Mouse (Mus musculus) testis, postnatal 14 days (tissue): Measurements from ENCODE around the gene Prkaa2.

Experiments
- DNase-seq: peaks from one replicate; pipeline ENCODE4 v3.0.0; 2021; ENCODE audit warnings: low spot score

The Prkaa2 gene

DNA sequence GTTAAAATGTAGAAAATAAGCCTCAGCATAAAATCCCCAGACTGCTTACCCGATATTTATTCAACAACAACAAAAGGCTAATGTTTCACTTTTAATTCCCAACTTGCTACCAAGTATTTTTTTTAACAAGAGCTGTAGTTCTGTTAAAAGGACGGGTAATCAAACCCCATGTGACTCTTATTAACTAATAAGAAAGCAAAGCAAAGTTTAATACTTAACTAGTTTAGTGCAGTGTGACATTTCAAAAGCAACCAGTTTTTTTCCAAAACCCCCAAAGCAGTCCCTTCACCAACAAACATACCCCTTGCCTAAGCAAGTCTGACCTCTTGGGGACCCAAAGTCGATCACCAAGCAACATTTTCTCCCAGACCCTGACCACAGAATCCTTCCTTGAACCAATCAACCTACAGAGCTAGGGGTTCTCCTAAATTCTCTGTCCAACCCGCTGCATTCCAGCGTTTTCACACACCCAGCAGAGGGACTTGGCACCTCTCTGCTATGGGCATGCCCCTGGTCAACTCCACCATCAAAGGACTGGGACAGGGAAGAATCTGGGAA lies 970 bp downstream of the Prkaa2 start:
- DNase-seq, result no peak

DNA sequence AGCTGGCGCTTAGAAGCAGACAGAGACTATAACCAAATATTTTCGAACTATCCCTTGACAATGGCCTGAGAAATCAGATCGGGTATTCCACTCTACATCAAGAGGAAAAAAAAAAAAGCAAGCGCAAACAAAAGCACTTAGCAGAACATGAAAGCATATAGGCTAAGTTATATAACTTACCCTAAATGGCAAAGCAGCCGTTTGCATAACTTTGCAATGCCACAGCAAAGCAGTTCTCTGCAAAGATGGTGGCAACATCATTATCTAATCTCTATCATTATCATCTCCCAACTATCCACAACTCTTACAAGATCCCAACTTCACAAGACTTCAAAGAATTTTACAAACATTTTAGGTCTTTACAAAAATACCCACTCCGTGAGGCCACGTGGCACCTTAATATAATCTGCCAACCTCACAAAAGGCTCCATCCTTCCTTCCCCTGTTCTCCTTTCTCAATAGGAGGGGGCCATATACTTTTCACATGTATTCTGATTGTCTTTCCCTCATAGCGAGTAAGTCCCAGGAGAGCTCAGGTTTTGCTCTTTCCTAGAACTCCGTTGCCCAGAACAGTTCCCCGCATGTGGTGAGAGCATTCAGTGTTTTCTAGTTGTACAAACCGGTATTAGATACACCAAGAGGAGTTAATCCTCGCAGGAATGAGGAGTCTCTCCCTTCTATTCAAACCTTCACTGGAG lies 1.6 kb downstream of the Prkaa2 start:
- DNase-seq, result no peak

DNA sequence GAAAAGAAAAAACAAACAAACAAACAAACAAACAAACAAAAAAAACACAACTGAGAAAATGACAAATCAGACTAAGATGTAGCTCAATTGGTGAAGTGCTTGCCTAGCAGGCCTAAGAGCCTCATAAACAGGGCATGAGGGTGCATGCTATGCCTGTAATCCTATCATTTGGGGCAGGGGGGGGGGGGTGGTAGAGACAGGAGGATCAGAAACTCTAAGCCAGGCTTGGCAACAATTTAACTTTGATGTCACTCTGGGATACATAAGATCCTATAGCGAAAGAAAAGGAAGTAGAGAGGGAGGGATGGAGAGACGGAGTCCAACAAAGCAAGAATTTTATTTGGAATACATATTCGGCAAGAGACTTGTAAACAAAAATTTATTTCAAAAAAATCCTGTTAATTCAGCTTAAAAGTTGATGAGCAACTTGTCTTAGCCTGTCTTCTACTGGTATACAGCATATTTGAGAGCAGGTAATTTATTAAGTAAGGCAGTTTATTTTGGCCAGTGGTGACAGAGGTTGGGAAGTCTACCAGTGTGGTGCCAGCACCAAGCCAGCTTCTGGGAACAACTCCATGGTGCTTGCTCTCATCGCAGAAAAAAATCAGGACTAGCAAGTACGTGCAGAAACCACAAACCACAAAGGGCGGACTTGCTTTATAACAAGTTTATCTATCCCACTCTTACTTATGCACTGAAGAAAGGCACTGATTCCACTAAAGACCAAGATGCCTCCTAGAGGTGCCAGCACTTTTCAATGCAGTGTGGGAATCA lies 5.4 kb downstream of the Prkaa2 start:
- DNase-seq, result no peak

DNA sequence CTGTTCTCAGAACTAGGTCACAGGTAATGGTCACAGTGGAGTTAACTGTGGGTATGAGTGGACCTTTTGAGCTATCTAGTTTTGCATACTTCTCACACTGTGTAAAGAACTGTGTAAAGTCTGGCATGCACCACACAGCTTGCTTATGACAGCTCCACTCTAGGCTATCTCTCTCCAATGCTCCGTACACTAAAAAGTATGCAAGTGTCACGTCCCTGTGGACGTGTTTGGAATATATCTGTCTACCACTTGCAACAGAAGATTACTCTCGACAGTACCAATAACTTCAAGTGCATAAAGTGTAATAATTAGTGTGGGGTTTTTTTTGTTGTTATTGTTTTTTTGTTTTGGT lies 8.4 kb downstream of the Prkaa2 start:
- no peak for DNase-seq

DNA sequence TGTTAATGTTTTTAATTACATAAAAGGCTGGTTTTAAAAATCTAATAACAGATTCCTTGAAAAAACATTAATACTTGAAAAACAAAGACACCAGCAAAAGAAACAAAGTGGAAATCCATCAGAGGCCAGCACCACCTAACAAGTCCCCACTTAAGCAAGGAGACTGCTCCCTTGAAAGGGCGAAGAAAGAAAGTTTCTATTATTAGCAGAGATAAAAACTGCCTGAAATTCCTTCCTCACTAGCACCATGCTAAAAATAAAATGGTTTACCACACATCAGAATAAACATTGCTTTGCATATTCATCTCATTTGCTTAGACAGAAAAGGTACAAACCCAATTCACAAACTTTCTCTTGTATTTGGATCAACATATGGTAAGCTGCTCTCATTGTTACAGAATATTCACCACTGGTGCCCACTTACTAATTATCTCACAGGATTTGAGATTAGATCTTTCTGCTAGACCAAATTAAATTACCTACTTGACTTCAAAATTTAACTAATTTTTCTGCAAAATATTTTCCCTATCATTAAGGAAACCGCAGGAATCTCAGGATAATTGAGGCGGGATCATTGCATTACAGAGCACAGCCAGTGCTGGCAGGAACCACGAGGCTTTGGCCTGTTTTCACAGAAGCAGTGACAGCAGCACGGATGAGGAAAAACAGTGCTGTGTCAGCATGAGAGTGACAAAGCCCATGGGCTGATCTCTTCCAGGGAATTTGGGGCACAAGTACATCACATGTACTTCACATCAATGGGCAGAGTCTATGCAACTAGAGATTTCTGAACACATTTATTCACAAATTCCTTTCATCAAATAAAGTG lies 9.0 kb downstream of the Prkaa2 start:
- DNase-seq, result no peak

DNA sequence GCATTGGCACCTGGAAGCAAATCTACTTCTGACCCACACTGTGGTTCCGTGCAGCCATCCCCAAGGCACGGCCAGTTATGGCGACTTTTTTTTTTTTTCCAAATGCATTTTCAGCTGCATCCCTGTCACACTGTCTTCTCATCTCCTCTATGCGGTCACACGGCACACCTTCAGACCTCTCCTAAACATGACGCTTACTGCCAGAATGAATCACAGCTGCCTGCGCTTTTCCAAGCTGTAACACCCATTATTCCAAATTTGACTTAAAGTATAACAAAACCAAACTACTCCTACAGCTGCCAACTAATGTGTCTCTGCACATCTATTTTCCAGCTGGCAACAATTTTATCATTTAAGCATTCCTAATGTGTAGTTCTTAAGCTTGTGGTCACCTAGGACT lies 11.0 kb downstream of the Prkaa2 start:
- no peak for DNase-seq

DNA sequence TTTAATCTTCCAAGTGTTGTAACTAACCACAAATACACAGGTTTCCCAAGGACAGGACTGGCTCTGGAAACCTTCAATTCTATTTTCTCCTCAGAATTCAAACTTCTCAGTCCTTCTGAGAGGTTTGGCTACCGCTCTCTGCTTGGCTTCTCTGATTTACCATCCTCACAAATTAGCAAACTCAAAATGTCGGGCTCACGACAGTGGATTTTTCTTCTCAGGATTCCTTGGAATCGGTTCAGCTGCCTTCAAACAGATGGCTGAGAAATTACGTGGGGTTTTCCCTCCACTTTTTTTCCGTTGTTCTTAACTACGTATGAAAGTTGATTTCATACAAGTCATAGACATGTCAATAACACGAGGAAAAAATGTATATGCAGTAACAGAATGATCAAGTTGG lies 11.5 kb downstream of the Prkaa2 start:
- DNase-seq, result no peak

DNA sequence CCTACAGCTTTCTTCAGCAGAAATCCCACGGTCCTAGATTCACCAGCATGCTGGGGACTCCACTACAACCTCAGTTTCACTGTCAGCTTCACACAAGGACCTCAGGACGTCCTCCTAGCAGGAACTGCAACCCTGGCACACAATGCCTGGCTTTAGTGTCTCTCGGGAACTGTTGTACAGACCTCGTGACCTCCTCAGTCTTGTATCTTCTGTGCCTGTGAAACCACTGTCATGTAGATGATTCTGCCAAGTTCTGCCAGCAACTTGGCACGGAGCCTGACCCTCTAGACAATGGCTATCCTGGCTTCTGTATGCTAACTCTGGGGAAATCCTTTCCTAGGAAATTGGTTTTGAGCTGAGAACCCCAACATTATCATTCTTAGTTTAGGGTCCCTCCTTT lies 14.4 kb downstream of the Prkaa2 start:
- peak; percentile 36 for DNase-seq

DNA sequence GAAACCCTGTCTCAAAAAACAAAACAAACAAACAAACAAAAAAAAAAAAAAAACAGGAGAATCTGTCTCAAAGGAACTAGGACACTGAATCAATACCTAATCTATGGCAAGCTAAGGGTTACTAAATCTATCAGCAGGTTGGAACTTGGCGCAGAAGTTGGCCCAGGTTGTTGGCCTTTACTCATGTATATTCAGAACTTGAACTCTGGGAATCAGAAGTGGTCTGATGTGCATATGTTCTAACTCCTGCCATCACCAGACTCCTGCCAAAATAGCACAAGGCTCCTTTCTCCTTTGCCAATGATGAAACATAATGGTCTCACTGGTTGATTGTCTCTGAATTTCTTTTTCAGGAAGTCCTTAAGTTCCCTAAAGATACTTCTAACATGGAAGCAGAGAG lies 15.7 kb downstream of the Prkaa2 start:
- no peak for DNase-seq

DNA sequence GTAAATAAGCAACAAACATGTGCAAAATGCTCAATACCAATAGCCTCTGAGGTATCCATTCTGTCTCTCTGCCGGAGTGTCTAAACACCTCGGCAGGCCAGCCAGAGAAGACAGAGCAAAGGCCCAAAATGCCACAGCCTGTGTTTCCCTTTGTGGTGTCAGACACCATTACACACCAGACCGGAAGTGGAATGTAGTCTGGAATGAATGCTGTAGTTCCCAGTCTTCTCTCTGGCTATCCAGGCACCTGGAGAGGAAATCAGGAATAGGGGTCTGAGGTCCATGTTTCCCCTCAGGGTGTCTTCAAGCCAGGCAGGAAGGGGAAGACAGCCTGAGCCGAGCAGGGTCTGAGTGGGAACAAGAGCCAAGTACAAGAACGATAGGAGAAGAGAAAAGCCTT lies 19.3 kb downstream of the Prkaa2 start:
- DNase-seq, result no peak

DNA sequence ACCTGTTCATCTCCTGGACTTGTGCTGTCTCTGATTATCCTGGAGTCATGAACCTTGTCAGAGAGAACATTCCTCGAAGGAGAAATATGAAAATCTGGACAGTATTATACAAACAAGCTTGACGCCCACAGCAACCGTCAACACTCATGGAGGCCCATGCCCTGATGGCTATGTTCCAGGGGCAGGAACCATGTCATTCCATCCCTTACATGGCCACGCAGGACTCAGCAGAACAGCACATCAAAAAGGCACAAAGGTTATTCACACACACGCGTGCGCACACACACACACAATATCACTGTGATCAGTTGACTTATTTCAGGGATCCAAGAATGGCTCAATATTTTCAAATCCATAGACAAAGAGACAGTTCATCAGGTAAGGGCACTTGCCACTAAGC lies 20.3 kb downstream of the Prkaa2 start:
- no peak for DNase-seq

DNA sequence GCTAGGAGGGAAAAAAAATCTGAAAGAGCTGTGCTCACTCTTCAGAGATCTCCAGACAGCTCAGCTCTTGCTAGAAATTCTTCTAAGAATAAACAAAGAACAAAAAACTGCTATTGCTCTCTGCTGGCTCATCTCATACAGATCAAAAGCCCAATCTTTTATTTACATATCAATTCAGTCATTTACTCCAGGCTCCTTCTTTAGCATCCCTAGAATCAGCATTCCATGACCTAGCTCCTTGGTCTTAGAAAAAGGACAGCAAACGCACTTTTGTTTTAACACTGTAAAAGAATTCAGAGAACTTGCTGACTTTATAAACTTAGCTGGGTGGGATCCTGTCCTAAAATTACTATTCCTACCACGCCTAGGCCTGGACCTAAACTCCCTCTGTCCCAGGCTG lies 21.0 kb downstream of the Prkaa2 start:
- DNase-seq, result no peak

DNA sequence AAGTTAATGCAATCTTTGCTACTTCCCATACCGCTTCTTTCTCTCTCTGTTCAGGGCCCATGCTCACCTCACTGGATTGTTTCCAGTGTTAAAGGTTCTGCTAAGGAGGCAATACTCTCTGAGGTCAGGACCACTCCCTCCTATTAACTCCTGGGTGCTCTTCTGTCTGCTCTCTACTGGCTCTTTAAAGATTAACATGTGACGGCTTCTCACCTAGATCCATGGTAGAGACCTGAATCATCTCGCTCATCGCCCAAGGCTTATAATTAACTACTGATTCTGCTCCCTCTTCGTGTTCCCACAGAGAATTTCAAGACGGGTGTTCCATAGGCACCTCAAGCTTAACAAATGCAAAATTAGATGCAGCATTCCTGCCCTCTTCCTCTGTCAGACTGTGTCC lies 33.5 kb downstream of the Prkaa2 start:
- DNase-seq, result no peak

DNA sequence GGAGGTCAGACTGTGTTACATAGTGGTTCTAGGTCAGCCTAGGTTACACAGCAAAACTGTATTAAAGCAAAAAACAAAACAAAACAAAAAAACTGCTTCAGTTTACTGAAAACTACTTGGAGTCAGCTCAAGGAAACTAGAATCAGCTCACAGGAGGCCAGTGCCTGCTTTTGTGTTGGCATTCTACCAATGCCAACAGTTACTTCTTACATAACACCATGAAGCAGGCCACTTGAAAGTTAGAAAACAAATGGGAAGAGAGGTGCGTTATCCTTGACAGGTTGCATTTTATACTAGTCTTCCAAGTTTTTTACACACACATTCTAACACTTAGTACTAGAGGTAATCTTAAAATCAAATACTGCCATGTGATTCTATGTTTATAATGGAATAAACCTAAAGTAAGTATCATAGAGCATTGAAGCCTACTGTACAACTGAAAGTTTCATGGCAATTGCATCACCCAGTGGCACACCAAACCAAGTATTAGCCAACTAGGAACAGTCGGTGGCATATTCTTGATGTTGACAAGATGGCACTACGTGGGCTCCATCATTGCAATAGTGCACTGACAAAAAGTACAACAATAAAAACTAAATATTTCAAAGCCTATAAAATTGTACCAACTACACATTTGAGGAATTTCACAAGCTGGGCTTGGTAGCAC lies 37.8 kb downstream of the Prkaa2 start:
- no peak for DNase-seq

DNA sequence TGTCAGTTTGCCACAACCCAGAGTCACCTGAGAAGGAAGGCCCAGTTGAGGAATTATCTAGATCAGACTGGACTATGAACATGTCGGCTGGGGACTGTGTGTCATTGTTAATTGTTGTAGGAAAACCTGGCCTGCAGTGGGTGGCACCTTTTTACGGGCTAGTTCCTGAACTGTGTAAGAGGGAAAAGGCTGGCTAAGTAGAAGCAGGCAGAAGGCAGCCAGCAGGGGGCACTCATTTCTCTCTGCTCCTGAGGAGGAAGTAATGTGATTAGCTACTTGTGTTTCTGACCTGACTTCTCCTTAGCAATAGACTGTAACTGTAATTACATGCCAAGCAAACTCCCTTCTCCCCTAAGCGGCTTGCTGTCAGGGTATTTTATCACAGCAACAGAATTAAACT lies 38.7 kb downstream of the Prkaa2 start:
- peak; percentile 44 for DNase-seq

DNA sequence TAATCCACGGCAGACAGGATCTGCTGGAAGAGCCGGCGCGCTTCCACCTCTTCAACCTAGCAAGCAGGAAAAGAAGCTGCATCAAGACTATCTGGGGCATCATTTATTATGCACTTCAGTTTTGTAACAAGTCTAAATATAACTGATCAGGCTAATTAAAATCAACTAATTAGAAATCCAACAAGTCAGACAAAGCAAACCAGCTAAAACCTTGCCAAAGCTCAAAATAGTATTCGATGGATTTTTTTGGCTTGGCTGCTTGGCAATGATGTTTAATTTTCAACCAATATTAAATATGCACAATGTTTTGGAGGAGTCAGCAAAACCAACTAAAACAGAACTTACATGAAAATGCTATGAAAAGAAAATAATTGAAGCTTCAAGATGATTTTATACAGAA lies 58.4 kb downstream of the Prkaa2 start:
- DNase-seq, result no peak

DNA sequence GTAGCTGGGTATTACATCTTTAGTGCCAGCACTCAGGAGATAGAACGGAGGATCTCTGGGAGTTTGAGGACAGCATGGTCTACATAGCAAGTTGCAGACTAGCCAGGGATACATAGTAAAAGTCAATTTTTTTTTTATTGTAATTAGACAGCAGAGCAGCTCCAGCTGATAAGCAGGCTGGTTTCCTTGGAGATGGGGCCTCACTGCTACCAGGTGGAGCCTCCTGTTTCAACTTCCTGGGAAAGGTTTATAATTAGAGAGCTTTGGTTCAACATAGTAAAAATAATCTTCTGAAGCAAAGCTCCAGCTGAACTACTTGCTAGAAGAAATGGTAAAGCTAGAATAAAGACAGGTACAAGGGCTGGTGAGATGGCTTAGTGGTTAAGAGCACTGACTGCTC lies 59.6 kb downstream of the Prkaa2 start:
- DNase-seq, result no peak

DNA sequence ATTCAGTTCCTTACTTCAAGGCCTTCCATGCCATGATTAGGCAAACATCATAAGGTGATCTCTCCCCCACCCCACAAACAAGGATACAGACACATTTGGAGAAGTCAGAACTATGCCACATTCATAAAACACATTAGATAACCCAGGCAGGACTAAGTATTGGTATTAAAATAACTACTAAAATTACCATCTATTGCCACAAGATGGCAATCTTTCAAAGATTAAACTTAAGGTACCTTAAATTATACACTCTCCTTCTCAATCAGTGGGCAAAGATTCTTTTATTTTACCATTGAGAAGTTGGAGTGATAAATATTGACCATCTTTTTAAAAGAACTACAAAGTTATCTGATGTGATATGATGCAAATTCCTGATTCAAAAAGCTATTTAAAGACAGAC lies 75.4 kb downstream of the Prkaa2 start:
- no peak for DNase-seq

DNA sequence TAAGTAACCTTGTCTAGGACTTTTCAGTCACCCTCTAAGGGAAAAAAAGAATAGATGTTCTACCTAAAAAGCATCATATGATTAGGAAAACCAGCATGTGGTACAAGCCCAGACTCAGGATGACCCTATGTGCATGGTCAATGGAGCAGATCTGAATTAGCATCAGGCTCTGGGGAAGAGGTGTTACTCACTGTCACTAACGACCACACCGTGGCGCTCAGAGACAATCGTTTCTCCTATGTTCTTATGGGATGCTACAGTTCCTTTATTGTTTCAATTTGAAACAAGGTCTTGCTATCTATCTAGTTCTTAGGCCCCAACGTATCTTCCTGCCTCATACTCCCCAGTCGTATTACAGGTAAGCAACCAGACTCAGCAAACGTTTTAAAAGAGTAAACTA lies 76.5 kb downstream of the Prkaa2 start:
- DNase-seq, result no peak

DNA sequence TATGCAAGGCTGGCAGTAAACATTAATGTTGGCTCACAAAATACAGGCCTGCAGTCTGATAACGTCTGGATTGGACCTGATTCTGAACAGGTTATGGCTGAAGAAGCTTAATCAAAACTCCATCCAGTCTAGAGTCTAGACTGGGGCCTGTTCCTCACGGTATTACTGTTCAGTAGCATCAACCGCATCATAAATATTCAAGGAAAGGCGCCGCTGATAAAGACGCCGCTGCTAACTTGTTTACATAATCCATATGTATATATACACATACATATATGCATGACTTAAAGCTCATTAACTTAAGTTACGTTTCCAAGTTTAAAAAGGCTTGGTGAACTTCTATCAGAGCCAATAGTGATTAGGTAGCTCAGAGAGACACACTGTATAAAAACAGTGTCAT lies 78.6 kb downstream of the Prkaa2 start:
- no peak for DNase-seq

DNA sequence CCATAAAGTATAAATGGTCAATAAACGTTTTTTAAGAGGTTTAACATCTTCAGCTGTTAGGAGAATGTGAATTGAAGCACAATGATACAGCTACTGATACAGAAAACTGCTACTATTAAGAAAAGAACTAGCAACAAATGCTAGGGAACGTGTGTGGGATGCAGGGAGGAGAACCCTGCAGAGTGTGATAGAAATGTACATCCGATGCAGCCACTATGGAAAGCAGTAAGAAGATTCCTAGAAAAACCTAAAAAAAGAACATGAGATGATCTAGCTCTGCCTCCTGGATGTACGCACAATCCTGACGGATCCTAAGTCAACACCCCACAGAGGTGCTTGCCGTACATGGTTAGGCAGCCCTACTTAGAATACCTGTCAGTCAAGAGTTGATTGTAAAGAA lies 82.4 kb downstream of the Prkaa2 start:
- DNase-seq, result no peak

DNA sequence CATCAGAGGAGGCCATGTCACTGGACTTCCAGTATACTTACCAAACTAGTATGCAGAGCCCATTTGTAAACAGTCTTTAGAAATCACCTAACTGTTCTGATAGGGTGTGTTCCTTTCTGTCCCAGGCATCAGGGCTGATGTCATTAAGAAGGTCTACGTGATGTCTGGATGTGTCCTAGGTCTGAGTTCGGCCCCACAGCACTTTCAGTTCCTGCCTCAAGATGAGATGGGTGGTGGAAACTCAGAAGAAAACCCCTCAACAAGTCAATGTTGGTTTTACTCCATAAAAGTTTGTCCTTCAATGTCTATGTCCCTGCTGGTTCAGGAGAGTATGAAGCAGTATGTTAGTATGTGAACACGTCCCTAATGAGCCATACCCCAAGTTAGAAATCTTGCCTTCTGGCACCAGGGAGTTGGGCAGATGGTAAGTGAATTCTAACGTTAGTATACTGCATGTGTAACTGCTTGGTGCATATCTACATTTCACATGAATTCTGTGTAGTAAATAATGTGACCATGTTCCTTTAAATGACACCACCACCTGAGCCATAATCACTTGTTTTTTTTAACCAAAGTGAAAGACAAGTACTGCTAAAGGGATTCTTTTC lies 93.6 kb downstream of the Prkaa2 start:
- no peak for DNase-seq
